Mouse (Mus musculus): ENCODE measurements at regions not wholly inside any gene's neighbourhood (a gene's known extent, or its start where the extent isn't known, plus 50 kb on each side); places are given as distances from the start of the nearest gene placed in this dataset.

GRCm38 (mm10) chr10:97381586-97381985 is 97.8 kb upstream of the Dcn start:
- DNase-seq (ENCODE audit: low read depth, low spot score) = no peak

GRCm38 (mm10) chr10:97383881-97384280 is 95.5 kb upstream of the Dcn start:
- no peak for DNase-seq (ENCODE audit: low read depth, low spot score)

- no peak for DNase-seq (ENCODE audit: low read depth, low spot score)
Measured at GRCm38 (mm10) chr10:97387196-97387876, 92.1 kb upstream of the Dcn start.

GRCm38 (mm10) chr10:97389647-97390590 is 89.5 kb upstream of the Dcn start:
- no peak for DNase-seq (ENCODE audit: low read depth, low spot score)

GRCm38 (mm10) chr10:97397062-97397771 is 82.2 kb upstream of the Dcn start:
- no peak for DNase-seq (ENCODE audit: low read depth, low spot score)

GRCm38 (mm10) chr10:97397896-97398295 is 81.5 kb upstream of the Dcn start:
- DNase-seq (ENCODE audit: low read depth, low spot score) = no peak

- DNase-seq (ENCODE audit: low read depth, low spot score) = no peak
Measured at GRCm38 (mm10) chr10:97402524-97402923, 76.9 kb upstream of the Dcn start.

- no peak for DNase-seq (ENCODE audit: low read depth, low spot score)
Measured at GRCm38 (mm10) chr10:97404076-97404787, 75.2 kb upstream of the Dcn start.

- no peak for DNase-seq (ENCODE audit: low read depth, low spot score)
Measured at GRCm38 (mm10) chr10:97409181-97409581, 70.2 kb upstream of the Dcn start.

GRCm38 (mm10) chr10:97409909-97410308 is 69.5 kb upstream of the Dcn start:
- DNase-seq (ENCODE audit: low read depth, low spot score) = no peak

- DNase-seq (ENCODE audit: low read depth, low spot score) = no peak
Measured at GRCm38 (mm10) chr10:97422579-97422978, 56.8 kb upstream of the Dcn start.

- DNase-seq (ENCODE audit: low read depth, low spot score) = no peak
Measured at GRCm38 (mm10) chr10:97423039-97423700, 56.2 kb upstream of the Dcn start.
